Mouse (Mus musculus) layer of hippocampus, adult 2 months (tissue): ENCODE results near the gene Acbd5. TPM values are rescaled to one million over a fixed set of nuclear protein-coding genes. Genes with fewer than 3 reads are reported as not detected.
A peak's percentile ranks its signal among the peaks of the same experiment; 100 is the strongest.
"Not testable (repeated sequence)": the region's sequence is repeated elsewhere in the genome, so short reads cannot be mapped to it uniquely, and the experiment has no call there.

Experiments
- DNase-seq, 2 experiments: peaks; one replicate each; pipeline ENCODE4 v3.0.0; 2022; ENCODE audit warnings: low spot score in 2 of 2
- H3K27ac ChIP-seq: fragments of 200-600 bp; 2 replicates; pipeline ENCODE4 v1.8.1; 2022
- H3K4me3 ChIP-seq: fragments of 200-600 bp; 2 replicates; pipeline ENCODE4 v1.8.1; 2022; ENCODE audit warnings: mild to moderate bottlenecking
- CTCF ChIP-seq: fragments of 200-600 bp; conservative IDR thresholded peaks from 2 replicates; pipeline ENCODE4 v1.8.1; 2022; ENCODE audit warnings: antibody characterized with exemption, mild to moderate bottlenecking, moderate library complexity
- total RNA-seq, 2 experiments: library from RNA; stranded (reverse); gene quantifications; 2 replicates each; pipeline ENCODE4 v1.2.3; 2021

Gene Acbd5
- total RNA-seq, 2 experiments from 2014 or later: 78.9 to 85.4 TPM

GRCm38 (mm10) chr2:23040001-23040646 lies 27.8 kb upstream of the Acbd5 start, which contains the start of gene Abi1:
Gene Abi1 (minus strand): TSS chr2:23040241.
- peak; percentile 92 to 96 for DNase-seq
- H3K4me3 ChIP-seq: peak within 1 kb of the TSS; percentile 100
- peak within 1 kb of the TSS; percentile 98 for H3K27ac ChIP-seq
- peak; percentile 75 for TF ChIP-seq CTCF

GRCm38 (mm10) chr2:23040690-23041089 lies 27.3 kb upstream of the Acbd5 start:
- not testable (repeated sequence) for DNase-seq
- Histone ChIP-seq H3K27ac (peak overlapping the region; percentile 68; the same call in 1 of the 2 replicates), H3K4me3 (peak overlapping the region; percentile 31; the same call in 1 of the 2 replicates)

GRCm38 (mm10) chr2:23041457-23041856 lies 26.5 kb upstream of the Acbd5 start:
- TF ChIP-seq CTCF: no peak
- Histone ChIP-seq H3K27ac (no peak overlapping the region), H3K4me3 (no peak overlapping the region)
- DNase-seq: no peak

- no peak for TF ChIP-seq CTCF
- Histone ChIP-seq H3K4me3 (no peak overlapping the region), H3K27ac (no peak overlapping the region)
- no peak for DNase-seq
Measured at GRCm38 (mm10) chr2:23042189-23042588, 25.8 kb upstream of the Acbd5 start.

- 0 out of 2 replicates have a peak overlapping the region, but pooled peaks have one; percentile 15 for H3K27ac ChIP-seq
- H3K4me3 ChIP-seq: no peak overlapping the region
- TF ChIP-seq CTCF: no peak
- DNase-seq: no peak
Measured at GRCm38 (mm10) chr2:23045703-23046102, 22.3 kb upstream of the Acbd5 start.

- DNase-seq: no peak
- no peak for TF ChIP-seq CTCF
- Histone ChIP-seq H3K27ac (no peak overlapping the region), H3K4me3 (no peak overlapping the region)
Measured at GRCm38 (mm10) chr2:23048006-23048405, 20.0 kb upstream of the Acbd5 start.

- DNase-seq: peak; percentile 59 to 84
- Histone ChIP-seq H3K27ac (peak overlapping the region; percentile 86), H3K4me3 (no peak overlapping the region)
- TF ChIP-seq CTCF: no peak
Measured at GRCm38 (mm10) chr2:23051890-23052289, 16.1 kb upstream of the Acbd5 start.

- Histone ChIP-seq H3K27ac (peak overlapping the region; percentile 86), H3K4me3 (no peak overlapping the region)
- no peak for TF ChIP-seq CTCF
- peak; percentile 42 to 50 for DNase-seq
Measured at GRCm38 (mm10) chr2:23052523-23052922, 15.4 kb upstream of the Acbd5 start.

DNA sequence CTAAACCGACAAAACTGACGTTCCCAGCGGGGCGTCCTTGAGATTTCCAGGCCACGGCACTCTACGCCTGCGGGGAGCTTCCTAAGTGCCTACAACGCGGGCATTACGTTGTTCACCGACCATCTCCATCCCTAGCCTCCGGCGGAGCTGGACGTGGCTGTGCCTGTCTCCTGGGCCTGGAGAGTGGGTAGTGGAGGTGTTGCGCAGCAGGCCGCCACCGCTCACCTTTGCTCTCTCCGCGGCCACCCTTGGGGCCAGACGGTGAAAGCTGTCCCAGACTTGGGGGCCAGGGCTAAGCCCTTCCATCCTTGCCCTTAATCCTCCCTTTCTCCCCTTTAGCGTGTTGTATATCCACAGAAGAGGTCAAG lies 387 bp downstream of the Acbd5 start:
- TF ChIP-seq CTCF: no peak
- DNase-seq: no peak
- peak overlapping the region; percentile 97 for H3K27ac ChIP-seq
- peak overlapping the region; percentile 74 for H3K4me3 ChIP-seq

GRCm38 (mm10) chr2:23068894-23069744 lies 1.2 kb downstream of the Acbd5 start:
- DNase-seq: peak; percentile 95 to 96
- Histone ChIP-seq H3K4me3 (peak overlapping the region; percentile 74), H3K27ac (peak overlapping the region; percentile 97)
- TF ChIP-seq CTCF: peak; percentile 69

DNA sequence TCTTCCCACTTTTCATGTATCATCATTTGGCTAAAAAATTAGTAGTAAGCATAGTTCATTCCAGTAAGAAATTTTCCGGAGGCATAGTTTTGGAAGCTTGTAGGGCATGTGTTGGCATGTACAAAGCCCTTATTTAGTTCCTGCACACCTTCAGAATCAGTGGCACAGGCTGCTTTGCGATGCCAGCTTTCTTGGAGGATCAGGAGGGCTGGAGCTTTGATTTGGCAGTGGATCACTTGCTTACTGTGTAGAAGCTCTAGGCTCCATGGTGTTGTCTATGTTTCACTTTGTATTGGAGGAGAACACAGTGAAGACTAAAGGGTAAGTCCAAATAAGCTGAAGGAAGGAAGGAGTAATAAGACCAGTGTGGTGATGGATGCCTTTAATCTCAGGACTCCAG lies 2.5 kb downstream of the Acbd5 start:
- Histone ChIP-seq H3K27ac (no peak overlapping the region), H3K4me3 (no peak overlapping the region)
- TF ChIP-seq CTCF: no peak
- DNase-seq: no peak

DNA sequence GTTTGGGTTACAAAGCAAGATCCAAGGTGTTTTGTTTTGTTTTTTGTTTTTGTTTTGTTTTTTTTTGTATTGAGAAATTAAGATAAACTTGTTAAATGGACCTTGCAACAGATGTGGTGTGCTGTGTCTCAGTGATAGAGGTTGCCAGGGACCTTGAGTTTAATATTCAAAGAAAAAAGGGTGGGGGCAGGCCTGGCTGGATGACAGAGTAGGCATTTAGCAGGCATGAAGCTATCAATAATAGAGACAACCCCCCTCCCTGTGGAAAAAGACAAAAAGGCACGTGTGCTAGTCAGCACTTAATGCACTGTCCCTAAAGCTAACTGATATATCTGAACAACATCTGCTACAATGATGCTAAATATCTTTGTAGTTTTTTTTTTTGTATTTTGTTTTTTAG lies 3.4 kb downstream of the Acbd5 start:
- no peak overlapping the region for H3K27ac ChIP-seq
- DNase-seq: no peak
- H3K4me3 ChIP-seq: no peak overlapping the region
- TF ChIP-seq CTCF: no peak

- no peak overlapping the region for H3K4me3 ChIP-seq
- no peak for TF ChIP-seq CTCF
- DNase-seq: no peak
Measured at GRCm38 (mm10) chr2:23075846-23076245, 7.9 kb downstream of the Acbd5 start.

More at GRCm38 (mm10) chr2:23075846-23076245, 7.9 kb downstream of the Acbd5 start:
- no peak overlapping the region for H3K27ac ChIP-seq
